Mouse (Mus musculus): Measurements from ENCODE around the gene Spag17. TPM values are rescaled to one million over a fixed set of nuclear protein-coding genes. Genes with fewer than 3 reads are reported as not detected.
"Not testable (repeated sequence)": the region's sequence is repeated elsewhere in the genome, so short reads cannot be mapped to it uniquely, and the experiment has no call there.

The Spag17 gene
- 0.10 and 0.41 TPM in 2 replicates for polyA plus RNA-seq (2015; fragmentation: Nextera tagmentation; extraction: Ambion mirVana)

- 30% methylated on average over 16 of the region's 16 CpGs for WGBS
Measured at GRCm38 (mm10) chr3:99885187-99885811, at the start of gene Spag17. Gene Spag17 (plus strand): TSS chr3:99885406.

GRCm38 (mm10) chr3:99842333-99842732 is 42.9 kb upstream of the Spag17 start:
- H3K4me1 ChIP-seq (replicated peaks), result no peaks in the 10 kb centered on the region
- H3K36me3 ChIP-seq, result no peaks in the 10 kb centered on the region
- no peak overlapping the region for H3K4me3 ChIP-seq (replicated peaks)
- H3K27me3 ChIP-seq (replicated peaks), result no peaks in the 10 kb centered on the region
- H3K9me3 ChIP-seq, result no peaks in the 10 kb centered on the region
- 22% methylated on average over 2 of the region's 2 CpGs for WGBS
- H3K4me2 ChIP-seq (replicated peaks), result no peak overlapping the region
- no peak overlapping the region for H3K27ac ChIP-seq
- no peak overlapping the region for H3K9ac ChIP-seq
- ATAC-seq, result no peak

More at GRCm38 (mm10) chr3:99885187-99885811, at the start of gene Spag17:
- ATAC-seq, result peak; percentile 83
- H3K9me3 ChIP-seq, result no peaks in the 10 kb centered on the region
- H3K4me1 ChIP-seq (replicated peaks), result peaks cover 5% of the 10 kb centered on the region; the same call in 1 of the 2 replicates
- H3K36me3 ChIP-seq, result no peaks in the 10 kb centered on the region
- H3K27ac ChIP-seq, result no peak within 1 kb of the TSS
- no peak within 1 kb of the TSS for H3K4me3 ChIP-seq (replicated peaks)
- peak within 1 kb of the TSS; percentile 24; the same call in 1 of the 2 replicates for H3K4me2 ChIP-seq (replicated peaks)
- no peaks in the 10 kb centered on the region for H3K27me3 ChIP-seq (replicated peaks)
- H3K9ac ChIP-seq, result no peak within 1 kb of the TSS

GRCm38 (mm10) chr3:99842808-99843207 is 42.4 kb upstream of the Spag17 start:
- Histone ChIP-seq H3K9ac (no peak overlapping the region), H3K4me2 (replicated peaks) (no peak overlapping the region), H3K4me3 (replicated peaks) (no peak overlapping the region), H3K9me3 (no peaks in the 10 kb centered on the region), H3K27me3 (replicated peaks) (no peaks in the 10 kb centered on the region), H3K27ac (no peak overlapping the region), H3K4me1 (replicated peaks) (no peaks in the 10 kb centered on the region), H3K36me3 (no peaks in the 10 kb centered on the region)
- WGBS, result 61% methylated on average over 3 of the region's 3 CpGs
- no peak for ATAC-seq

GRCm38 (mm10) chr3:99843233-99843632 is 42.0 kb upstream of the Spag17 start:
- no peak overlapping the region for H3K4me3 ChIP-seq (replicated peaks)
- ATAC-seq, result no peak
- no peaks in the 10 kb centered on the region for H3K36me3 ChIP-seq
- H3K4me2 ChIP-seq (replicated peaks), result no peak overlapping the region
- no peaks in the 10 kb centered on the region for H3K9me3 ChIP-seq
- no peaks in the 10 kb centered on the region for H3K4me1 ChIP-seq (replicated peaks)
- no peaks in the 10 kb centered on the region for H3K27me3 ChIP-seq (replicated peaks)
- H3K9ac ChIP-seq, result no peak overlapping the region
- H3K27ac ChIP-seq, result no peak overlapping the region
- 85% methylated on average over 6 of the region's 6 CpGs for WGBS

- no peaks in the 10 kb centered on the region for H3K36me3 ChIP-seq
- no peak overlapping the region for H3K4me3 ChIP-seq (replicated peaks)
- no peak for ATAC-seq
- H3K9ac ChIP-seq, result no peak overlapping the region
- H3K27ac ChIP-seq, result no peak overlapping the region
- WGBS, result 69% methylated on average over 7 of the region's 7 CpGs
- H3K27me3 ChIP-seq (replicated peaks), result no peaks in the 10 kb centered on the region
- H3K4me2 ChIP-seq (replicated peaks), result no peak overlapping the region
- no peaks in the 10 kb centered on the region for H3K4me1 ChIP-seq (replicated peaks)
- H3K9me3 ChIP-seq, result no peaks in the 10 kb centered on the region
Measured at GRCm38 (mm10) chr3:99850926-99851325, 34.3 kb upstream of the Spag17 start.

GRCm38 (mm10) chr3:99854595-99854994 is 30.6 kb upstream of the Spag17 start:
- no peak overlapping the region for H3K27ac ChIP-seq
- no peak overlapping the region for H3K9ac ChIP-seq
- H3K4me3 ChIP-seq (replicated peaks), result no peak overlapping the region
- H3K4me1 ChIP-seq (replicated peaks), result no peaks in the 10 kb centered on the region
- H3K36me3 ChIP-seq, result no peaks in the 10 kb centered on the region
- H3K4me2 ChIP-seq (replicated peaks), result no peak overlapping the region
- no peaks in the 10 kb centered on the region for H3K9me3 ChIP-seq
- H3K27me3 ChIP-seq (replicated peaks), result no peaks in the 10 kb centered on the region
- WGBS, result 76% methylated on average over 3 of the region's 3 CpGs
- no peak for ATAC-seq

GRCm38 (mm10) chr3:99858922-99859321 is 26.3 kb upstream of the Spag17 start:
- Histone ChIP-seq H3K4me1 (replicated peaks) (no peaks in the 10 kb centered on the region), H3K36me3 (no peaks in the 10 kb centered on the region), H3K4me3 (replicated peaks) (no peak overlapping the region), H3K27me3 (replicated peaks) (no peaks in the 10 kb centered on the region), H3K27ac (no peak overlapping the region), H3K9ac (no peak overlapping the region), H3K4me2 (replicated peaks) (no peak overlapping the region), H3K9me3 (no peaks in the 10 kb centered on the region)
- 68% methylated on average over 3 of the region's 3 CpGs for WGBS
- ATAC-seq, result no peak

- Histone ChIP-seq H3K27ac (no peak overlapping the region), H3K4me2 (replicated peaks) (no peak overlapping the region), H3K9ac (no peak overlapping the region), H3K36me3 (no peaks in the 10 kb centered on the region), H3K4me1 (replicated peaks) (no peaks in the 10 kb centered on the region), H3K27me3 (replicated peaks) (no peaks in the 10 kb centered on the region), H3K4me3 (replicated peaks) (no peak overlapping the region), H3K9me3 (no peaks in the 10 kb centered on the region)
- no peak for ATAC-seq
- WGBS, result 80% methylated on average over 1 of the region's 1 CpGs
Measured at GRCm38 (mm10) chr3:99864706-99865105, 20.5 kb upstream of the Spag17 start.

- no peak for ATAC-seq
- Histone ChIP-seq H3K36me3 (no peaks in the 10 kb centered on the region), H3K4me3 (replicated peaks) (no peak overlapping the region), H3K9me3 (no peaks in the 10 kb centered on the region), H3K27me3 (replicated peaks) (no peaks in the 10 kb centered on the region), H3K4me1 (replicated peaks) (no peaks in the 10 kb centered on the region), H3K27ac (no peak overlapping the region), H3K9ac (no peak overlapping the region), H3K4me2 (replicated peaks) (no peak overlapping the region)
Measured at GRCm38 (mm10) chr3:99875137-99875536, 10.1 kb upstream of the Spag17 start.

- Histone ChIP-seq H3K4me1 (replicated peaks) (peaks cover 5% of the 10 kb centered on the region; the same call in 1 of the 2 replicates), H3K9ac (no peak overlapping the region), H3K36me3 (no peaks in the 10 kb centered on the region), H3K9me3 (no peaks in the 10 kb centered on the region), H3K27me3 (replicated peaks) (no peaks in the 10 kb centered on the region), H3K27ac (no peak overlapping the region), H3K4me3 (replicated peaks) (no peak overlapping the region), H3K4me2 (replicated peaks) (no peak overlapping the region)
- peak; percentile 57; the same call in 1 of the 2 replicates for ATAC-seq
- WGBS, result 67% methylated on average over 3 of the region's 3 CpGs
Measured at GRCm38 (mm10) chr3:99881498-99881897, 3.7 kb upstream of the Spag17 start.

- no peaks in the 10 kb centered on the region for H3K36me3 ChIP-seq
- H3K27me3 ChIP-seq (replicated peaks), result no peaks in the 10 kb centered on the region
- H3K9me3 ChIP-seq, result no peaks in the 10 kb centered on the region
- WGBS, result 79% methylated on average over 6 of the region's 6 CpGs
- H3K27ac ChIP-seq, result no peak overlapping the region
- H3K4me3 ChIP-seq (replicated peaks), result no peak overlapping the region
- H3K4me2 ChIP-seq (replicated peaks), result no peak overlapping the region
- peaks cover 5% of the 10 kb centered on the region; the same call in 1 of the 2 replicates for H3K4me1 ChIP-seq (replicated peaks)
- ATAC-seq, result no peak
- H3K9ac ChIP-seq, result no peak overlapping the region
Measured at GRCm38 (mm10) chr3:99883988-99884564, 1.1 kb upstream of the Spag17 start.

GRCm38 (mm10) chr3:99894741-99895140 is 9.5 kb downstream of the Spag17 start:
- not testable (repeated sequence) for ATAC-seq; H3K27me3 ChIP-seq (replicated peaks); H3K27ac ChIP-seq; H3K36me3 ChIP-seq; H3K4me2 ChIP-seq (replicated peaks); H3K9ac ChIP-seq; H3K4me3 ChIP-seq (replicated peaks); H3K9me3 ChIP-seq; H3K4me1 ChIP-seq (replicated peaks)
- 98% methylated on average over 4 of the region's 4 CpGs for WGBS

Measured in intestine, embryonic 15.5 days (tissue).